Mouse (Mus musculus) gastrocnemius, adult 18-20 months (tissue): ENCODE data around the gene Col5a1. TPM values are rescaled to one million over a fixed set of nuclear protein-coding genes. Genes with fewer than 3 reads are reported as not detected.

Experiments used
- DNase-seq: peaks from one replicate; pipeline ENCODE4 v3.0.0; 2021; ENCODE audit warnings: low spot score
- total RNA-seq, 2 experiments: library from RNA; stranded (reverse); gene quantifications; 2 replicates each; pipeline ENCODE4 v1.2.3; 2021

Gene Col5a1
- total RNA-seq, 2 experiments from 2014 or later, result 10.5 to 11.2 TPM

DNA sequence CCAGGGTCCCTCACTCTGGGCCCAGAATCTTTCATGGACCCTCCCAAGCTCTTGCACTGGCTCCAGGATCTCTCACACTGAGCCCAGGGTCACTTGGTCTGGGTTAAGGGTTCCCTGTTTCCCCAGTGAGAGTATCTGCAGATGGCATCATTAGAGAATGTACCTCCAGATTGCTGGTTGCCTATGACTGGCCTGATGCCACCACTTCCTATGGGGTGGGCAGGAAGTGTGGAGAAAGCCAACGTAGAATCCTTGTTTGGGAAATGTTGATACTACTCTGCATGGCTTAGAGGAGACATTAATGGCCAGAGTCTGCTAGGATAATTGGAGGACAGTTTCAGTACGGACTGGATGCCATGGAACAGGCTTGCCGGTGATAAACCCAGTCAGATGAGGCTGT is 76.2 kb downstream of the Col5a1 start:
- DNase-seq, result no peak

DNA sequence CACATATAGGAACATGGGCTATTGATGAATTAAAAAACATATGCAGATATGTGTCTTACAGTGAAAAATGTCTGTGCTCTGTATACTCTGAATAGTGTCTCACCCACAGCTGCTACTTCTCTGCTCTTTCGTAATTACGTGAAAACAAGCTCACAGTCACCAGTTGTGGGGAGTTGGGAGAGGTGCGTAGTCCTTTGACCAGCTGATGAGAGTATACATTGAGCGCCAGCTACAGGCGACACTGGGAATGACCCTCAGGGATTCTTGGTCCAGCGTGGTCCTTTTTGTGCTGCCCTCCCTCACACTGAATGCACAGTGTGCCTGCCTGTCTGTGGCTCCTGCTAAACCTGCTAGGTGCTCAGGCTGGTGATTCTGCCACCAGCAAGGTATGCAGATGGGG is 82.9 kb downstream of the Col5a1 start:
- DNase-seq, result peak; percentile 36

DNA sequence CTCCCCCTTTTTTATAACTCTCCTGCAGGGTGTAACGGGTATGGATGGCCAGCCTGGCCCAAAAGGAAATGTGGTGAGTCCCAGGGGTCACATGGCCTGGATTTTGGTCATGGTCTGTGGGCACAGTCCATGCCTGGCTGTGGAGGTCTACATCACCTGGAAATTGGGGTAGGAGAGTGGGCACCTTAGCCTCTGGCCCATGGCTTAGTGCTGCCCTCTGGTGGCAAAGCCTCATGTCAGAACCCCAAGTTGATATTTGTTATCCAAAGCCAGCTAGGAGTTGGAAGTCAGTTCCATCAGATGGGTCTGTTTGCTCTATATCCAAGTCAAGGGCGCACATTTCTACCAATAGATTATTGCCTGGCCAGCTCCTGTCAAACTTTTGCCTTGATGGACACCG is 87.6 kb downstream of the Col5a1 start:
- peak; percentile 59 for DNase-seq

DNA sequence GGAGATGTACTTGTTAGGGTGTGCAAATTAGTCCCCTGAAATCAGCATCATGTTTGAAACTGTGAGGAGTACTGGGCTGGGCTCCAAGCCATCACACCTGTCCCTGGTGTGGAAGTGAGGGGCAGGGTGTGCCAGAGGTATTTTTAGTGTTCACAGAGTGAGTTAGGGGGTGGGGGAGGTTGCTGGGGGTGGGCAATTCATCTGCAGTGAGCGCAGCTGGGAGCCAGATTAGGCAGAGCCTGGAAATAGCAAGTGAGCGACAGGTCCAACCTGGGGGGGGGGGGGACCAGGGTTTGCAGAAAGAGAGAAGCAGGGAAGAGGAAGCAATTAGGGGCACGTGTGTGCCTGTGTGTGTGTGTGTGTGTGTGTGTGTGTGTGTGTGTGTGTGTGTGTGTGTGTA is 89.6 kb downstream of the Col5a1 start:
- DNase-seq, result no peak

DNA sequence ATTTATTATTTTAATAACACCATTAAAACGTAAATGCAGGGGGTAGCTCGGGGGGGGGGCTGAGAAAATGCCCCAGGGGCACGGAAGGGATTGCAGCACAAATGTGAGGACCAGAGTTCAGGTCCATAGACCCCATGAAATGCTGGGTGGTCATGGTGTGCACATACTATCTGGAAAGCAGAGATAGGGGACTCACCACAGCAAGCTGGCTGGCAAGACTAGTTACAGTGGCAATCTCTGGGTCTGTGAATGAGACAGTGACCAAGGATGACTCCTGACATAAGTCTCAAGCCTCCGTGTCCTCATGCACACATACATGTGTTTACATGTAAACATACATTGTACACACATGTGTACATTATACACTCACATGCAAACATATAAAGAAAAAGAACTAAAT is 90.3 kb downstream of the Col5a1 start:
- DNase-seq, result no peak

DNA sequence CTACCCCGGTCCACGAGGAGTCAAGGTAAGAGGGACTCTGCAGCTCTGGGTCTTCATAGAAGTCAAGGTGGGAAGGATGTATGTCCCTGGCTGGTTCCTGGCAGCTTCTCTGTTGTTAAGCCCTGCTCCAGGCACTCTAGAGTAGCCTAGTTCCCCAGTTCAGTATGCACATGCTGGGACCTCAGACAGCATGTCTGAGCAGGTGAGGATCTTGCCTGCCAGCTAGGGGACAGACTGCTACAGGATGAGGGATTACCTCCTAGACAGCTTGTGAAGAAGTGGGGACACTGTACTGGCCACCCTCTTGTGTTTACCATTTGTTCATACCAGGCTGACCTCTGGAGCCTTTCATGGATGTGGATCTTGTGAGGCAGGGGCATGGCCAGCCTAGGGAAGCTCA is 94.8 kb downstream of the Col5a1 start:
- no peak for DNase-seq

DNA sequence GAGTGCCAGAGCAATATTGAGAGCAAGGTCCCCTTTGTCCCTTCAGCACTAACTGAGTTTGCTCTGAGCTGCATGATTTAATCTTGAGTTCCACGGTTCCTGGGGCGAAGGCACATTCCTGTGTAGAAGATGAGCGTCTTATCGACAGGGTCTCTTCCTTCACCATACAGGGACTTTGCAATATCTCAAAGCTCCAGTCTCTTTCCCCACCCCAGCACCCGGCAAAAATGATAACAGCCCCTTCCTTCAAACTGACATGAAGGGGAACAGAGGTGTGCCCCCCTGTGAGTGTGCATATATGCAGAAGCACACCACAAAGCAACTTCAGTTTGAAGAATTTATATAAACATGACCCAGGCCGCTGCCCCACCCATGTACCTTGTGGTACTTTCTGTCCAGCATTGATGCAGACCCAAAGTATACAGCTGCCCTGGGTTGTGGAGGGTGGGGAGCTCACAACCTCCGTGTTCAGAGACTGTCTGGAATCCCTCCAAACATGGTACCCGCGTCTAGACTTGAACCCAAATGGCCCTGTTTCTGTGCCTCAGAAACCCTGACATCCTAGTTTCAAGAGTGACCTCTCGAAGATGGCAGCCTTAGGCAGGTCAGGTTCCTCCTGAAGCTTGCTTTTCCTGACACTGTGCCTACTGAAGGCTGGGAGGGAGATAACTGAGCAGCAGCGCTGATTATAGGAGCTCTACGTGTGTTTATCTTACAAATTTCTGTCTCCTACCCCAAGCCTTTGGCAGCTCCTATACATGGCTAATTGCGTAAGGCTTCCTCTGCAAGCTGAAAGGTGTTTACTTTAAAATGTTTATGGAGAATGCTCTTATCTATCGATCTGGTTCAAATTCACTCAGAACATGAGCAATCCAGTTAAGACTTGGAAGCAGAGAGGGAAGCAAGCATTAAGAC is 95.7 kb downstream of the Col5a1 start:
- DNase-seq, result no peak

DNA sequence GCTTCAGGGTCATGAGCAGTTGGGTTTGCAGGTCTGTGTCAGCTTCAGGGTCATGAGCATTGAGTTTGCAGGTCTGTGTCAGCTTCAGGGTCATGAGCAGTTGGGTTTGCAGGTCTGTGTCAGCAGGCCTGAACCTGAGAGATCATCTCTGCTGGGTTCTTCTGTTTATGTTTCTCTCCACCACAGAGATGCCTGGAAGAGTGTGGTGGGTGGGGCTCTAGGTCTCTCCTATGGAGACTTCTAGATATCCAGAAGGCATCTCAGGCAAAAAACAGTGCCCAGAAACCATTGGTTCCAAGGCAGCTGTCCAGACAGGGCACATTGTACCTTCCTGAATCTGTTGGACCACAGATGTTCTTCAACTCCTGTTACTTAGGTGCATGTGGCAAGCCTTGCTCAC is 96.9 kb downstream of the Col5a1 start:
- no peak for DNase-seq

DNA sequence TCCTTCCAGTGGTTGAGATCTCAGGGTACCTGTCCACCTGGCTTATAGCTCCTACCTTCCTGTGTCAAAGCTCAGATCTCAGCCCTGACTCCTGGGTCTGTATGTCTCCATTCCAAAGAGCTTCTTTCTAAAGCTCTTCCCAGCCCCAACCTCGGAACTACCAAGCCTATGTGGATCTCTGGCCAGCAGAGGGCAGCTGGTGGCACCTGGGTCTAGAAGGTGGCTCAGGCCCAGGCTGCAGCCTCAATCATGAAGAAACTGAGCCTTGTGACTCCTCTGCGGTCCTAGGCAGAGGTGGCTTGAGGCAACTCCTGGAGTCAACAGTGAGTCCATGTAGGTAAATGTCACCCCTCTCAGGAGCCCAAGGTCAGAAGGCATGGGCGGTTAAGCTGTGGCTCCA is 97.7 kb downstream of the Col5a1 start:
- DNase-seq, result no peak

DNA sequence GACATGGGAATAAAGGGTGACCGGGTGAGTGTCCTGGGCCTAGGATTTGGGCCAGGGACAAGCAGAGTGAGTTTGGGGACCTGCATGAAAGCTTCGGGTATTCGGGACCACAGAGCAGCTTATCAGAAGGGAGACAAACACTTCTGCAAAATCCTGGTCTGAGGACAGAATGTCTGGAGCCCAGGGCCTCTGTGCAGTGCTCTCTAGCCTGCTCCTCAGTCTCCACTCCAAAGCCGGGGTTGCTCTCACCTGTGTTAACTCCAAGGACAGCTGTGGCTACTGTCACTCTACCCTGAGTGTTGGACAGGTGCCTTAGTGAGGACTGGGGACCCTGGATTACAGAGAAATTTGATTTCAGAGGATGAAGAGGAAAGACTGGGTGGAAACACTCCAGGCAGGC is 100.5 kb downstream of the Col5a1 start:
- no peak for DNase-seq

DNA sequence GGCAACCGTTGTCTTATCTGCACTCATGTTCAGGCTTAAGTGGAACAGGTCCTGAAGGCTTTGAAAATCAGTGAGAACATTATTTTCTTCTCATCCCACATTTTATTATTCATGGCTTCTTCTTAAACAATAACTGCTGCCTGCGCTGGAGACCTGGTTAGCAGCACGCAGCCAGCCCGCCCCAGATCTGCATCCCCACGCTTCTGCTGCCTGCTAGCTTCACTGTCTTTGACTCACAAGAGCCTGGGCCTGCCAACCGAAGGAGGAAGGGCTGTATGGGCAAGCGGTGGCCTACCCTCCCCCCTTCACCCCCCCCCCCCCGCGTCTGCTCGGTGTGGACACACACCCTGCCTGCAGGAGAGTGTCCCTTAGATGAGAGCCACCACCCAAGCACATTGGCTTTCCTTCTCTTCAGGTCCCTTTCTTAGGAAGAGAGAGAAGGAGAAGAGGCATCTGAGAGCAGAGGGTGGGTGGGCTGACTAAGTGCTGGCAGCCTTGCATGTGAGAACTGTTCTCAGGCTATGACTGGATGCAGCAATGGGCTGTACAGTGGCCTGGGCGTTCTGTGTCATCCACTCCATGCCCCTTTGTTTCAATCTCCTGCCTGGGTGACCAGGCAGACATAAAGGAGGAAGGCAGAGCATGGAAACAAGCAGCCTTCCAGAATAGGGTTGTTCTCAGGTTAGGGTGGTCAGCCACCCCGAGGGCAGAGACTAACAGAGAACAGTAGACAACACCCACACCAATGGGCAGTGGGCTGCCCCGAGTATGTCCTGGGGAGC is 104.4 kb downstream of the Col5a1 start:
- no peak for DNase-seq

DNA sequence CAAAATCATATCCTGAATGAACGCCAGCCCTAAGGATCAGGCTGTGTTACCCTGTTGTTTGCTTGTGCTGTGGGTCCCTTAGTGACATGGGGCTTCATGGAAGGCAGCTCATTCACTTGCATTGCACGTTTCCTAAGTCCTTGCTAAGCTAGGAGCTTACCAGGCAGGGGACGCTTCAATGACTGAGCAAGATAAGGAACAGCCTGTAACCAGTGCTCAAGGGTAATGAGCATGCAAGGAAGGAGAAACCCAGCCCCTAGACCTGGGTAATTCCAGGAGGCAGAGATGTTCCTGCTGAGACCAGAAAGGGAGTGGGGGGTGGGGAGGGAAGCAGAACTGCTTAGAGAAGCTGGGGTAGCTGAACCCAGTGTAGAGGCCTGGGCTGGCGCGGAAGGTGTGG is 107.2 kb downstream of the Col5a1 start:
- DNase-seq, result no peak

DNA sequence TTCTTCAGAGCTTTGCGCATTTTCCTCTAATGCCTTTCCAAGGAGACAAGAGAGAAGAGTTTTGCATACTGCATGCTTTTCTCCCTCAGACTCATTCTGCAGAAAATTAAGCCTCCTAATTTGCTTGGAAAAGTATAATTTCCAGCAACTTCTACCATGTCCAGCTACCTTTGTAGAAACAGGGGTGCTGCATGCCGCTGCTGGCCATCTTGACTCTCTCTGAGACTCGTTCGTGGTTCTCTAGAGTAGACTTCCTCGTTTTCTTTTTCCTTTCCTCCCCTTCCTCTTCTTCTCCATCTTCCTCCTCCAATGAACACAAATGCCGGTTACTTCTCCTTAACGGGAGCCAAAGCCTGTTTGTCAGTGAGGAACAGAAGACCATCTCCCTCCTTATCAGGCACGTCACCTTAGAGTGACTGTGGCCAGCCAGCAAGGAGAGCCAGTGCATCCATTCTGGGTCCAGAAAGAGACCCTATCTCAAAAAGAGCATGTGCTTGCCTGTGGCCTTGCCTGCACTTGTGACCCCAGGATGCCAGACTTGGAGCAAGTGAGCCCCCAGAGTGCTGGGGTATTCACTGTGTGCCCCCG is 113.9 kb downstream of the Col5a1 start:
- no peak for DNase-seq

DNA sequence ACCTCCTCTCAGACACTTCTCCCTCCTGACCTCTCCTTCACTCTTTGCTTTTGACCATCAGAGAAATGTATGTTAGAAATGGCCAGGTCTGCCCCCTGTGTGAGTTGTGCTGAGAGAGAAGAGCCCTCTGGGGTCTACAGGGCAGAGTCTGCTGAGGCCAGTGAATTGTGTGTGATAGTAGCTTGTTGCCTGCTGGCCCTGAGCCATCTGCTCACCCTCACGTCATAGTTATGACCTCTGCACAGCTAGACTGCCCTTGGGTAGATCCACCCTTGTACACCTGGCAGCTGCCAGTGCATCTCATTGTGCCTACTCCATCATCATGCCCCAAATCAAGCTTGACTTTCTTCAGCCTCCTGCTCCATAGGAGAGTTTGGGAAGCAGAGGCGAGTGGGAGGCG is 114.4 kb downstream of the Col5a1 start:
- no peak for DNase-seq

DNA sequence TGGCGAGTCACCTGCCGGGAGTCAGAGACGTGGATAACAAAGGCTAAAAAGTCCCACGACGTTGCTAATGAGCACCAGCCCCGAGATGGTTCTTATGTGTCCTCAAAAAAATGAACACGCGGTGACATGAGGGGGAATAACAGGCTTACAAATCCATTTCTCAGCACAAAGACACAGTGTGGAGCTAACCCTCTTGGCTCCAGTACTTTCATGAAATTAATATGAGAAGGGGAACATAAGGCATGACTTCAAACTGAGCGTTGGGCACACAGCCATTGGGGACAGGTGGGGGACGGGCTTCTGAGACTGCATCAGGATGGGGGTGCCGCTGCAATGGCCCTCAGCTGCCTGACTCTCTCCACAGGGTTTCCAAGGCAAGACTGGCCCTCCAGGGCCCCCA is 115.0 kb downstream of the Col5a1 start:
- DNase-seq, result no peak

DNA sequence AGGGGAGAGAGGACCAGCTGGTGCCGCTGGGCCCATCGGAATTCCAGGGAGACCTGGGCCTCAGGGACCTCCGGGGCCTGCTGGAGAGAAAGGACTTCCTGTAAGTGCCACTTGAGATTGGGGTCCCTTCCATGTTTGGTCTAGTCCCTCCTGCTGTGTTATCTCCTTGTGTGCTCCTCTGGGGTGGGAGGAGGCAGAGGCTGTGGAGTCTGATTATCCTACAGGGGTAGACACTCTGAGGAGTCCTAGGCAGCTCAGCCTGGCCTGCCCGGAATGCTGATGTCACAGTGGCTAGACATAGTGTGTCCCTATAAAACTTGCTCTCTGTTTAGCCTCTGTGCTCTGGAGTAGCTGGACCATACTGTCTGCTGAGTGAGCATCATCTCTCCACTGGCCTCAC is 119.0 kb downstream of the Col5a1 start:
- DNase-seq, result no peak

DNA sequence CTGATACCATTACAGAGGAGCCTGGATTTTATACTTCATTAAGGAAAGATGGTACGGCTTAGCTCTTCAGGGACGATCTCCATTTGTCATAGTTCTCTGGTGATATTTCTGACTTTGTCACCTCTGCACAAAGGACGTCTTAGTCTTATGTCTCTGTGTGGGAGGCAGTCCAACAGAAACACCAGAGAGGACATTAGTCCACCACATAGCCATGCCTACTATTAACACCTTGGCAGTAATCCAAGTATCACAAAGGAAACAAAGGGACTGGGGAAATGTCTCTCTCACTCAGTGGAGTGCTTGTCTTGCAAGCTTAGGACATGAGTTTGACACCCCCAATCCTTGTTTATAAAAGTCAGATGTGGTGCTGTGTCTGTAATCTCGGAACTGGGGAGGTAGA is 122.0 kb downstream of the Col5a1 start:
- DNase-seq, result no peak

DNA sequence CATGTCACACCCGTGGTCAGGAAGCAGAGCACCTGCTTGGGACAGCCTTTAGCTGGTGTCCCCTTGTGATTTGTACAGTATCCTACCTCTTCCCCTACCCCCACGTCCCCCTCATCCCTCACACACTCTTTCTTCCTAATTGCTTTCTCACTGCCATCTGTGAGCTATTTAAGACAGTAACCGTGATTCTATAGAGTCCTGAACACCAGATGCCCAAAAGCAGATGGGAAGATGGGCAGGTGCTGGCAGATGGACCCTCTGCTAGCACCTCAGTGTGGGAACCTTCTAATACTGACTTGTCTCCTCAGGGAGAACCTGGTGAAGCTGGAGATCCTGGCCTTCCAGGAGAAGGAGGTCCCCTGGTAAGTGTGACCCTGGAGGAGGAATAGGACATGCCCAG is 126.1 kb downstream of the Col5a1 start:
- DNase-seq, result no peak

DNA sequence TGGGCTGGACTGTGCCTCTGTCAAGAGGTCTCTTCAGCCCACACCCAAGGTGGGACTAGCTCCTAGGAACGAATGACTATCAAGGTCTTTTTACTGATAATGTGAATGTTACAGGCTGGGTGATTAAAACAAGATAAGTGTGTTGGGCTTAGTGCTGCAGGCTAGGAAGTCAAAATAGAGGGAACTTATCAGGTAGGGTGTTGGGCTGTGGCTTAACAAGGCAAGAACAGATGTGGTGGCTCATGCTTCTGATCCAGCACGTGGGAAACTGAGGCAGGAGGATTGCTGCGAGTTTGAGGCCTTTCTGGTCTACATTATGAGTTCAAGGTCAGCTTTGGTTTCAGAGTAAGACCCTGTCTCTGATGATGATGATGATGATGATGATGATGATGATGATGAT is 128.6 kb downstream of the Col5a1 start:
- DNase-seq, result no peak

DNA sequence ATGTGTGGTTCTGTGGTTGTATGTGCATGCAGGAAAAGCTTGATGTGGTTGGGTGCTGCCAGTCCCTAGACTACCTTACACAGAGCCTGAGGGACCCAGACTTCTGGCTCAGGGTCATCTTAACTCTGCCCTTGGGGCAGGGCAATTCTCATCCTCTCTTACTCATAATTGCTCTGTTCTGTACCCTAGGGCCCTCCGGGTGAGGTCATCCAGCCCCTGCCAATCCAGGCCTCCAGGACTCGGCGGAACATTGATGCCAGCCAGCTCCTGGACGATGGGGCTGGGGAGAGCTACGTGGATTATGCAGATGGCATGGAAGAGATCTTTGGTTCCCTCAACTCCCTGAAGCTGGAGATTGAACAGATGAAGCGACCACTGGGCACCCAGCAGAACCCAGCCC is 138.2 kb downstream of the Col5a1 start:
- no peak for DNase-seq

DNA sequence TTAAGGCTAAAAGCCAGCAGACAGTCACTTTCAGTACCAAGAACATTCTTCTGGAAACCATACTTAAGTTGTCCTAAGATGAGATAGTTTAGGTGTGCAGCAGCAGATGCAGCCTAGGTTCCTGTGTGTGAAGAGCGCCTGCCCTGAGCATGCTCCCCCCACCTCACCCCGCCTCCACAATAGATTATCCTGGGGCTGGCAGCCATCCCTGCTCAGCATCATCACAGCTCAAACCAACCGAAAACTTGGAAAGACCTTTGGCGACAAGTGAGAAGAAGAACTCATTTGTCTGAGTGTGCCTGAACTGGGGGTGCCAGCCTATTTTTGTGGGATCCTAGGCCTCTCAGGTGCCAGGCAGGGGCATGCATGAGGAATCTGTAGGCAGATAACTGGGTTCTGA is 139.6 kb downstream of the Col5a1 start:
- DNase-seq, result no peak

DNA sequence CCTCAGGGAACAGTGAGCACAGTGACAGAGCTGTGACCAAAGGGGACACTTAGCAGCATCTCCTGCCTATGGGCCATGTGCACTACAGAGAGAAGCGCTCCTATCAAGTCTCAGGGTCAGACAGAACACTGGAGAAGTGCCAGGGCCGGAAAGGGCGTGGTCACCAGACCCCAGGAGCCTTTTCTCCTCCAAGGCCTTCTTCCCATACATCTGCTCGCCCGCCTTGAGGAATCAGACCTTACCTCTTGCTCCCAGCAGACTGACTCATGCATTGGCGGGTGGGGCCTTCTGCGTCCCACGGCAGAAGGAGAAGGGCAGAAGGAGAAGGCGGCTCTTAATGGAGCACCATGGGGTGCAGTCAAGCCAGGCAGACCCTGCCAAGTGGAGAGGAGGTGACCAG is 145.6 kb downstream of the Col5a1 start:
- no peak for DNase-seq

DNA sequence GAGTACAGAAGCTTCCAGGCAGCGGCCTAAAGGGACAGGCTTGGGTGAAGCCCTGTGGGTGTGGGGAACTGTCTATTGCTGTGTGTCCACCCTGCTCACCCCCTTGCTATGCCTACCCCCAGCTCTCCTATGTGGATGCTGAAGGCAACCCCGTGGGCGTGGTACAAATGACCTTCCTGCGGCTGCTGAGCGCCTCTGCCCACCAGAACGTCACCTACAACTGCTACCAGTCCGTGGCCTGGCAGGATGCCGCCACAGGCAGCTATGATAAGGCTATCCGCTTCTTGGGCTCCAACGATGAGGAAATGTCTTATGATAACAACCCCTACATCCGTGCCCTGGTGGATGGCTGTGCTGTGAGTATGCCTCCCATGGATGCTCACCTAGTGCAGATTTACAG is 146.2 kb downstream of the Col5a1 start:
- no peak for DNase-seq
